Mouse (Mus musculus) central nervous system, embryonic 18 days (tissue): ENCODE results near the gene Dip2c. TPM values are rescaled to one million over a fixed set of nuclear protein-coding genes. Genes with fewer than 3 reads are reported as not detected.

Source experiments
- polyA plus RNA-seq: library from polyadenylated mRNA; depleted of rRNA; stranded (reverse); fragments of >200 nt; gene quantifications from 2 replicates; pipeline ENCODE4 v1.2.3, GENCODE M21; 2012; rRNA removed

The Dip2c gene
- 29.6 and 30.5 TPM in 2 replicates for polyA plus RNA-seq

GRCm38 (mm10) chr13:9276322-9276855 lies at the start of gene Dip2c:
Dip2c (plus strand) TSS chr13:9276528.

Other genes with a start within 250 kb of the Dip2c start
- gene Larp4b, start 182.6 kb upstream of the Dip2c start, polyA plus RNA-seq, result 30.8 and 33.8 TPM in 2 replicates